Mouse (Mus musculus) ES-Bruce4 (cell line): ENCODE results near the gene Cpsf6.

Experiments used
- CTCF ChIP-seq: IDR thresholded peaks from one replicate; pipeline ENCODE4 v1.8.1; 2011; ENCODE audit warnings: low read depth, low read length
- POLR2A ChIP-seq: IDR thresholded peaks from one replicate; pipeline ENCODE4 v1.8.1; 2011; ENCODE audit warnings: low read length; ENCODE audit not compliant: insufficient read depth

GRCm38 (mm10) chr10:117378291-117378555, 1.6 kb downstream of the Cpsf6 start:
- TF ChIP-seq CTCF (no peak), POLR2A (no peak)
